Mouse (Mus musculus): ENCODE data around the gene Cdk7.

DNA sequence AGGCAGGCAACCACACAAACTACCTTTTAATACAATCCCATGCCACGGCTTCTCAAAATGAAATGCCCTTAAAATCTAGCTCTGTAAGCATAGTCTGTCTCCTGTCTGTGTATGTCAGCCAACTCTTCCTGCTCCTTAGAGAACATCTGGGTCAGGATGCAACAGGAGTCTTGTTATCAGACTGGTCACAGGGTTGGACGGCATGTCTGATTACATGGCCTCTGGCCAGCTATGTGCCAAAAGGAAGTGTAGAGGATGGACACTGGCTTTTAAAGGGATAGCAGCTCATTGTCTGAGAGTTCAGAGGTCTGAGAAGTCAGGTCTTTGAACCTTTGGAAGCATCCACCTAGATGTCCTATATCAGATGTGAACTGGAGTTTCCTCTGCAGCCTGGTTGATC lies 24.6 kb upstream of the Cdk7 start:
- TF ChIP-seq CTCF (IDR thresholded peaks at IDR 0.05; ENCODE audit: low read depth, low read length) (no peak), POLR2A (IDR thresholded peaks at IDR 0.05; ENCODE audit: insufficient read depth, low read length) (no peak)

All from ES-Bruce4 (cell line).